Mouse (Mus musculus) regulatory T cell (primary cell): ENCODE results near the gene Gpr173.
"Not testable (repeated sequence)": the region's sequence is repeated elsewhere in the genome, so short reads cannot be mapped to it uniquely, and the experiment has no call there.

ENCODE experiments used
- in situ Hi-C: fragments of 300-600 bp; cut with MboI, MseI; formaldehyde crosslinking; loops from one replicate; pipeline ENCODE4 v1.15.1; 2025; ENCODE audit warnings: high pct_unique_total_duplicates

The Gpr173 gene

GRCm38 (mm10) chrX:152368397-152369273 lies at the start of gene Gpr173:
Gpr173 (minus strand) TSS chrX:152368704.
- in situ Hi-C loops = no loop called here

DNA sequence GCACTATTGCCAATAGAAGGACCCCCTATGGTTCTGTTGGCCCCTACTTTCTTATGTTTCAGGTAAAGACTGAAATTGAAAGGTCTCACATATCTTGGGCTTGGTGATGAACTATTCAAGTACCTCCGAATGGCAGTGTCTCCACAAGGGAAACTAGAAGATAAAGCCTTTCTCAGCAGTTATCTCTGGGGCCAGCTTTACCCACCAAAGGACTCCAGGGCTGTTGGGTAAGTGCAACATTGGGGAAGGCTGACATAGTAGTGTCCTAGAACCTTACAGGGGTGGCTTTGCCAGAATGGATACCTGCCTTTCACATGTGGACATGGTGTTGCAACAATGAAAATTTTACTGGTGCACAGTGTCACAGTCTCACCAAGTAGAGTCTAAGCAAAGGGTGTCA lies 34.7 kb upstream of the Gpr173 start:
- in situ Hi-C loops = no loop called here

DNA sequence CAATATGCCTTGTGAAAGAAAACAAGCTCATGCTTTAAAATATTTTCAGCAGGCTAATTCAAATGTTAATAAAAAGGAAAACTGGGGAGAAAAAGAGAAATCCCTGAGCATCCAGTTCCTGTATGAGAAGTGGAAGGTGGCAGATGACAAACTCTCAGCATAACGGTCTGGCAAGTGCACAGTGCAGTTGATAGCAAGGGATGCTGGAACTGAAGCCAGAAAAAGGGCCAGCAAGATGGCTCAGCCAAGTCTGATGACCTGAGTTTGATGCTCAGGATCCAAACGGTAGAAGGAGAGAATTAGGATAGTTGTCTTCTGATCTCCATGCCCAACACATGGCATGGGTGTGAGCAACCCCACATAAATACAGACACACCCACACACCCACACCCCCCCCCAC lies 31.6 kb upstream of the Gpr173 start:
- in situ Hi-C loops = no loop called here

DNA sequence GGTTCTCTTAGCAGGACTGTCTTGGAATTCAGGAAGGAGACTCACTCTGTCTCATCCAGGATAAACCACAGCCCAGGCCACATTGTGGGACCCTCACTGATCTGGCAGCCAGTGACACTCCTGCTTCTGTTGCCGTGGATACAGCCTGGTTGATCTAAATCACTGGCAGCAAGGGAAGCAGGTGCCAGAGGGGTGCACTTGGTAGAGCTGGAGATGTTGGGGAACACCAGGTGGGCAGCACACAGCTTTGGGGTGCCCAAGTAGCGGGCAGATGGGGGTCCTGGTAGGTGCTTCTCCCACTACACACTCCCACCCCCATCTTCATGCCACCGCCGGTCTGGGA lies 479 bp downstream of the Gpr173 start:
- in situ Hi-C loops = no loop called here

- in situ Hi-C loops = no loop called here
Observed at GRCm38 (mm10) chrX:152366418-152366817, 2.1 kb downstream of the Gpr173 start.

DNA sequence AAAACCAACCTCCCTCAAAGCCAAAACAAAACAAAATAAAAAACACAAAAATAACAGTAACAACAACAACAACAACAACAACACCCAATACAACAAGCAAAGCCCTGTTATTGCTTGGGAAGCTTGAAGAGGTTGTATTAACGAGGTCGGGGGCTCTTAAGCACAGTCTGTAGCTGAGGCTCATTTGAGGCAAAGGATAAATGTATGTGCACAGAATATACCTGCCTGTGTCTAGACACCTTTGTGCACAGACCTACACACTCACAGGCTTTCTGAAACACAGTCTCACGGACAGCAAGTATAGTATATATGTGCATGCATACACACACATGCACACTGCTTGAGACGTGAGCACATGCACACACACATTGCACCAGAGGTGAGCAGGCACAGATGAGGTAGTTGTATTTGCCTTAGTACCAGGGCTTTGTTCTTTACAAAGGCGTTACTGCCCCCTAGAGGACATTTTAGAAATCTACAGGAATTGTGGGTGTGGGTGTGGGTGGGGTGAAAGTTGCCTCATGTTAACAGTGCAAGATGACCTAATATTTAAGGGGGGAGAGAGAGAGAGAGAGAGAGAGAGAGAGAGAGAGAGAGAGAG lies 15.9 kb downstream of the Gpr173 start:
- in situ Hi-C loops = no loop called here

- in situ Hi-C loops = loop anchor here (5.0 kb wide), 1 partner anchor 105 kb away; no protein-coding TSS in a partner anchor
Observed at GRCm38 (mm10) chrX:152347041-152347440, 21.5 kb downstream of the Gpr173 start.

DNA sequence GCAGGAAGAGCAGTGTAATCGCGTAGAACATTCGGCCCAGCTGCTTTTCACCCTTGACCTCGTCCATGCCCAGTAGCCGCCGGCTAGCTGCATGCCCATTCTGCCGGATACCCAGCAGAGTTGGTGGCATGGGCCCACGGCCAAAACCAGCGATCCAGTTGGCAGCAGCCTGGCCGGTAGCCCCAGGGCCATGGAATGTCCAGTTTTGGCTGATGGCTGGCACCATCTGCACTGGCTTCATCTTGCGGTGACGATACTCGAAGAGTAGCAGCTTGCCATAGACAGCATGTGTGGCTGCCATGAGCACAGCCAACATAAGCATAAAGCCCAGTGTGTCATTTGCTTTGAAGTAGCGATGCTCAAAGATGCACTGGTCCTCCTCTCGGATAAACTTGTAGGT lies 21.9 kb downstream of the Gpr173 start:
- in situ Hi-C loops = loop anchor here (5.0 kb wide), 1 partner anchor 104 kb away; no protein-coding TSS in a partner anchor

GRCm38 (mm10) chrX:152342903-152343302 lies 25.6 kb downstream of the Gpr173 start:
- in situ Hi-C loops = no loop called here

DNA sequence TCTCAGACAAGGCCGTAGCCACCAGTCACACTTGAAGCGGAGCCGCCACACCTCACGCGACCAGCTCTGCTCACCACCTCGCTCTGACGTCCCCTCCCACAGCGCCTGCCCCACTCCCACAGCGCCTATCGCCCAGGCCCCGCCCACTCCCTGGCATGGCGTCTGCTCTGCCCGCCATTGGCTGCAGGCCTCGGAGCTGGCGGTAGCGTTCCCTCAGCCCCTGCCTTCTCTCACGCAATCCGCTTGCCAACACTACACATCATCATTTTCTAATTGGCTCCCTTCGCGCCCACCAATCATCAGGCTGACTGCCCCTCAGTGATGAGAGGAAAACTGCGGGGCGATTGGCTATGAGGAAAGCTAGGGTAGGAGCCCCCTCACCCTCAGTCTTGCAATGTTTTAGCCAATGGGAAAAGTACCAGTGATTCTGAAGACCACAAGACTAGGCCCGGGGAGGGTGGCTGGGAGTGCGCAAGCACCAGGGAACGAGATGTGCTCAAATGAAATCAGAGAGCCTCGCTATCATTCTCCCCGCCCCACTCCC lies 26.1 kb downstream of the Gpr173 start, which contains the start of gene Tspyl2:
Gene Tspyl2, minus strand, starts transcription at position 68 of the 544 bp plus-strand sequence.
- in situ Hi-C loops = no loop called here

- in situ Hi-C loops = no loop called here
Observed at GRCm38 (mm10) chrX:152341496-152341895, 27.0 kb downstream of the Gpr173 start.

GRCm38 (mm10) chrX:152336546-152337332 lies 31.8 kb downstream of the Gpr173 start:
- in situ Hi-C loops = no loop called here

- in situ Hi-C loops = not testable (repeated sequence)
Observed at GRCm38 (mm10) chrX:152336123-152336522, 32.4 kb downstream of the Gpr173 start.

GRCm38 (mm10) chrX:152329400-152329799 lies 39.1 kb downstream of the Gpr173 start:
- in situ Hi-C loops = not testable (repeated sequence)

GRCm38 (mm10) chrX:152327689-152328052 lies 40.8 kb downstream of the Gpr173 start:
- in situ Hi-C loops = no loop called here

- in situ Hi-C loops = no loop called here
Observed at GRCm38 (mm10) chrX:152326996-152327688, 41.4 kb downstream of the Gpr173 start, which contains the start of gene Kantr. Kantr (minus strand) TSS chrX:152327495.

DNA sequence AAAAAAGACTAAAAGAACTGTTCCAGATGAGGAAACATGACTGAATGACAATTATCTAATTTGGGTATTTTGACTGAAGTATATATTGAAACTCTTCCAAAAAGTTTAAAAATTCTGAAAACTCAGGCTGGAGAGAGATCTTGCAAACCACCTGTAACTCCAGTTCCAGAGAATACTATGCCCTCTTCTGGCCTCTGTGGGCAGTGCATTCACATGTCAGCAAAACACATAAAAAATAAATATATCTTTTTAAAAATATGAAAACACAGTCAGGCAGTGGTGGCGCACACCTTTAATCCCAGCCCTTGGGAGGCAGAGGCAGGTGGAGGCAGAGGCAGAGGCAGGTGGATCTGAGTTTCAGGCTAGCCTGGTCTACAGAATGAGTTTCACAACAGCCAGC lies 44.9 kb downstream of the Gpr173 start:
- in situ Hi-C loops = no loop called here

GRCm38 (mm10) chrX:152322776-152323175 lies 45.7 kb downstream of the Gpr173 start:
- in situ Hi-C loops = no loop called here

DNA sequence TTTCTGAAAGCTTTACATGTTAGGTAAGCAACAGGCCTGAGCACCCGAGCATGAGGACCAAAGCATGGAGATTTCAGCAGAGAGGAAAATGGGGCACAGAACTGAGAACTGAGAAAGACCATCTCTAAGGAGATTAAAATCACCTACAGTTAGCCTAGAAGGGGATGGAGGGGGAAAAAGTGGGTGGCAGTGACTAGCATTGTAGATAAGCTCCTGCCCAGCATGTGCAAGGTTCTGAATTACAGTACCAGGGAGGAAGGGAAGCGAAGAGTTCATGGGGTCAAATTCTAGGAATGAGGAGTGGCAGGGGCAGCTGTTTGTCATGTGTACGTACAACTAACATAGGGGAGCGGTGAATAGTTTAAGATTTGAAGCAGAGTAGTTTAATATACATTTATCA lies 48.0 kb downstream of the Gpr173 start:
- in situ Hi-C loops = no loop called here

GRCm38 (mm10) chrX:152307942-152308341 lies 60.6 kb downstream of the Gpr173 start:
- in situ Hi-C loops = no loop called here

DNA sequence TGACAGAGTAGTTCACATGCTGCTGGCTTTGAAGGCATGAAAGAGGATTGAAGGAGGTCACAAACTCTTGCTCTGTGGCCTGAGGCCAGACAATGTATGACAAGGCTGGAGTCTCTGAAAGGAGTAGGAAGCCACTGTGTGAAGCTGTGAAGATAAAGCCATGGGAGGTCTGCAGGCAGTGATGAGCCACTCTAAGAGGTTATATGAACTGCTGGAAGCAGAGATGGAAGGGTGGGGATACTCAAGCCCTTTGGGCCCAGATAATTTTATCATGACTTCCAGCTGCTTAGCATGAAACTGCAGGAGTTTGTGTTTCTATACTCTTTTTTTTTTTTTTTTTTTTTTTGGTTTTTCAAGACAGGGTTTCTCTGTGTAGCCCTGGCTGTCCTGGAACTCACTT lies 61.1 kb downstream of the Gpr173 start:
- in situ Hi-C loops = no loop called here
